Mouse (Mus musculus): ENCODE measurements at regions not wholly inside any gene's neighbourhood (a gene's known extent, or its start where the extent isn't known, plus 50 kb on each side); places are given as distances from the start of the nearest gene placed in this dataset.

DNA sequence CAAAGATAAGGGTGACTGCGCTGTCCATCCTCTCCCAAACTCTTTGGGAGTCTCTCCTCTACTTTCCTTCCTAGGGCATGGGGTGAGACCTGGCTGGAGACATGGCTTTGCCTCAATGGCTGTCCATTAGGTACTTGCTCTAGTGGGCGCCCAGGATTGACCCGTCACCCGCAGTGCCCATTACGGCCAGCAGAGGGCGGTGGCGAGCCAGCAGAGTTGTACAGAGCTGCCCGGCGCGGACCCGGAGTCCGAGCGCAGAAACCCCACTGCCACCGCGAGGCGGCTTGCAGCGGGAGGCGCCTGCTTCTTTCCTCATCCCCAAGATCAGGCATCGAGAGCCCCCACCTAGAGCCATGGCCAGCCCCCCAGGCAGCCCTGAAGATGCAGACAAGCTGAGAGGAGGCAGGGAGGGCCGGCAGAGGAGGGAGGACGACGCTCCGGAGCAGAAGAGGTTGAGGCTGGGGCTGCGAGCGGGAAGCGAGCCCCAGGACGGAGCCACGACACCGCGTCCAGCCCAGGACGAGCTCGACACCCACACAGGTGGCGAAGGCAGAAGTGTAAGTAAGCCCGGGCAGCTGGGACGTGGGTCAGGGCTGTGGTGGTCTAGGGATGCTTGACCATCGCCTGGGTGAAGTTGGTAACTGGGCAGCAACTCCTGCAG is 50.9 kb upstream of the Eef2kmt start:
- no peaks in the 10 kb centered on the region for H3K9me3 ChIP-seq (ENCODE audit: control insufficient read depth, insufficient read depth, low read depth, low read length)
- peak overlapping the region; percentile 56 to 59 for H3K4me3 ChIP-seq (ENCODE audit: insufficient read depth in 1 of 2, low read depth in 1 of 2, low read length in 2 of 2, poor library complexity in 1 of 2, severe bottlenecking in 1 of 2)
- DNase-seq (ENCODE audit: low read depth, low spot score): peak; percentile 52
- TF ChIP-seq HCFC1 (IDR thresholded peaks at IDR 0.05; ENCODE audit: borderline replicate concordance, insufficient read depth, low read length) (no peak), CHD2 (IDR thresholded peaks at IDR 0.05; ENCODE audit: low read depth, low read length) (no peak), ZC3H11A (IDR thresholded peaks at IDR 0.05; ENCODE audit: borderline replicate concordance, low read depth, low read length) (peak; percentile 59; the same call in 1 of the 2 replicates), MAFK (IDR thresholded peaks at IDR 0.05; ENCODE audit: insufficient read depth, low read depth, low read length) (no peak), ZNF384 (IDR thresholded peaks at IDR 0.05; ENCODE audit: low read depth, low read length) (no peak)
- no peak overlapping the region for H3K27ac ChIP-seq (ENCODE audit: insufficient read depth, low read depth, low read length, poor library complexity, severe bottlenecking)
- H3K4me1 ChIP-seq (ENCODE audit: control insufficient read depth in 2 of 2, insufficient read depth in 2 of 2, low read length in 2 of 2, poor library complexity in 1 of 2): no peaks in the 10 kb centered on the region
- in situ Hi-C loops (cut with MboI; ENCODE audit: low sequenced_read_pairs in 2 of 2, unreplicated experiment in 2 of 2): loop anchor here in 1 of 2 experiments (10.0 kb wide), 1 partner anchor 158 kb away; no protein-coding TSS in a partner anchor
- H3K9ac ChIP-seq (ENCODE audit: insufficient read depth, low read depth, low read length, poor library complexity, severe bottlenecking): peak overlapping the region; percentile 71
- H3K36me3 ChIP-seq (ENCODE audit: control insufficient read depth, insufficient read depth, low read length, poor library complexity, severe bottlenecking): no peaks in the 10 kb centered on the region

Measured in ES-E14 (cell line).